Mouse (Mus musculus): ENCODE results near the gene Gm8947. TPM values are rescaled to one million over a fixed set of nuclear protein-coding genes. Genes with fewer than 3 reads are reported as not detected.

Gm8947 gene
- total and polyA plus RNA-seq, 2 experiments from 2014 or later: not detected

DNA sequence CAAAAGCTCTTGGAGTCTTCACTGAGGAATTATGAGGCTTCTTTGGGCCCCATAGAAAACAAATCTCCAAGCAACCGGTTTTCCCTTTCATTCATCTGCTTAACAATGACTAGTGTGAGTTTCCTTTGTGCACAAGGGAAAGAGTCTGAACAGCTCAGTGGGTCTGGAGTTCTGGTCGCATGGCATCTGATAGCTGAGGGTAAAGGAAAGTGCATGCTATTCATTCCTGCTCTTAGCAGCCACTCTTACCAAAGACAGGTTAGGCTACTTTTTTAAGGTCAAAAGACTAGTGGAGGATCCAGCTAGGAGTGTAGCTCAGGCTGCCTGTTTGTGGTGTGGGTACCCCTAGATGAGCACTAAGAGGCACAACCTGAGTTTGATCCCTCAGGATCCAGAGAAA, 43.4 kb downstream of the Gm8947 start:
- Histone ChIP-seq H3K9ac (replicated peaks; ENCODE audit: low read length) (no peak overlapping the region), H3K4me2 (ENCODE audit: low read depth, low read length) (no peak overlapping the region), H3K9me3 (ENCODE audit: low read length) (peaks cover 3% of the 10 kb centered on the region; the same call in 1 of the 2 replicates), H3K27me3 (ENCODE audit: insufficient read depth, low read length) (no peaks in the 10 kb centered on the region), H3K4me3 (ENCODE audit: low read length) (no peak overlapping the region), H3K4me1 (ENCODE audit: insufficient read depth, low read length) (no peaks in the 10 kb centered on the region), H3K36me3 (ENCODE audit: insufficient read depth, low read length) (no peaks in the 10 kb centered on the region), H3K27ac (no peak overlapping the region)
- ATAC-seq (no peak), DNase-seq (ENCODE audit: low spot score) (no peak)
- no peak for TF ChIP-seq CTCF (IDR thresholded peaks at IDR 0.05; ENCODE audit: low read depth)
- WGBS: 18% methylated on average over 2 of the region's 2 CpGs

DNA sequence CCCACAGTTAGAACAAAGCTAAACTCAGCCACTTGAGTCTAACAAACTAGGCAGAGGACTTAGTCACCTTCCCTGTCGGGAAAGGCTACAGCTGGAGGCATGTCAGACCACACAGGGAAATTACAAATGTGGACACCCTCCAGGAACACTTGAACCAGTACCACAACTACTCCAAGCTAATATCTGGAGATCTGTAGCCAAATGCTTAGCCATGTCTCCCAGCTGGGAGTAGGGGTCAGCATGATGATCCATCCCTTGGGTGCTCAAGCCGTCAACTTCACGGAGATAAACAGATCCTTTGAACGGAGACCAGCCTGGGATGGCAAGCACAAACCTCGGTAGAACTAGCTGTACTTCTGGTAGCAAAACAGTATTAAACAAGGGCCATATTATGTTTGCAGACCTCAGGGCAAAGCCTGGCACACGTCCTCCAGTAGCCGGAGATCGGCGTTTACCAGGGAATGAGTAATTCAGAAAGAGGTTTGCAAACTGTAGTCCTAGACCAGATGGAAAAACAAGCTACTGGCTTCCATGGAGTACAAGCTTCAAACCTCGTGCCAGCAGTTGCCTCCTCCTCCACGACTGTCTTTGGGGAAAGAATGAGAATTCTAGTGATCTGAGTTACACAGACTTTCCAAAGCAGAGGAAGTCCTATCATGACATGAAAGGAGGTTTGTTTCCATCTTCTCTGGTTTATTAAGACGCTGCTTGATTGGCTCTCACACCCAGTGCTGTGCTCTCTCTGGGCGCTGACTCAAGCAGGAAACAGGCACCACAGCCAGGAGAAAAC, 44.2 kb downstream of the Gm8947 start:
- Histone ChIP-seq H3K27ac (no peak overlapping the region), H3K4me1 (ENCODE audit: insufficient read depth, low read length) (no peaks in the 10 kb centered on the region), H3K27me3 (ENCODE audit: insufficient read depth, low read length) (no peaks in the 10 kb centered on the region), H3K4me2 (ENCODE audit: low read depth, low read length) (no peak overlapping the region), H3K9me3 (ENCODE audit: low read length) (peaks cover 3% of the 10 kb centered on the region; the same call in 1 of the 2 replicates), H3K36me3 (ENCODE audit: insufficient read depth, low read length) (no peaks in the 10 kb centered on the region), H3K4me3 (ENCODE audit: low read length) (no peak overlapping the region), H3K9ac (replicated peaks; ENCODE audit: low read length) (no peak overlapping the region)
- no peak for TF ChIP-seq CTCF (IDR thresholded peaks at IDR 0.05; ENCODE audit: low read depth)
- peak; percentile 5 for DNase-seq (ENCODE audit: low spot score)
- 0 out of 2 replicates have a peak, but pooled peaks have one; percentile 27 for ATAC-seq
- WGBS: 68% methylated on average over 13 of the region's 13 CpGs

DNA sequence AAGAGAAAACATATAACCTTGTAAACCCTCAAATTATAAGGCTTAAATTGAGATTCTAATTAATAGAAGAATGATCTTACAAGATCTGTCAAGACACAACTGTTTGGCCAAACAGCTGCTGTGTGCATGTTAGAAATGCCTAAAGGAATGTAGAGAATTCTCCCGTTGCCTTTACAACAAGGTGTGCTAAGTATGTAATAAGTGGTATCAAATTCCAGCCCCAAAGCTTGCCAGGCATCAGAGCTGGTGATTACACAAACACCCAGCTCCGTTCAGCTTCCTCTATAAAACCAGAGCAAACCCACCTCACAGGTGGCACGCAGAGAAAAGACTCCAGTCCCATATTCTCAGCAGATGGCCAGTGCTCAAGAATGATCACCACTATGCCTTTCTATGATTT, 45.6 kb downstream of the Gm8947 start:
- no peak for TF ChIP-seq CTCF (IDR thresholded peaks at IDR 0.05; ENCODE audit: low read depth)
- H3K4me1 ChIP-seq (ENCODE audit: insufficient read depth, low read length): no peaks in the 10 kb centered on the region
- H3K4me3 ChIP-seq (ENCODE audit: low read length): no peak overlapping the region
- H3K27me3 ChIP-seq (ENCODE audit: insufficient read depth, low read length): no peaks in the 10 kb centered on the region
- H3K27ac ChIP-seq: no peak overlapping the region
- no peak overlapping the region for H3K4me2 ChIP-seq (ENCODE audit: low read depth, low read length)
- ATAC-seq (no peak), DNase-seq (ENCODE audit: low spot score) (no peak)
- H3K36me3 ChIP-seq (ENCODE audit: insufficient read depth, low read length): no peaks in the 10 kb centered on the region
- peaks cover 3% of the 10 kb centered on the region; the same call in 1 of the 2 replicates for H3K9me3 ChIP-seq (ENCODE audit: low read length)
- H3K9ac ChIP-seq (replicated peaks; ENCODE audit: low read length): no peak overlapping the region
- 84% methylated on average over 3 of the region's 3 CpGs for WGBS

DNA sequence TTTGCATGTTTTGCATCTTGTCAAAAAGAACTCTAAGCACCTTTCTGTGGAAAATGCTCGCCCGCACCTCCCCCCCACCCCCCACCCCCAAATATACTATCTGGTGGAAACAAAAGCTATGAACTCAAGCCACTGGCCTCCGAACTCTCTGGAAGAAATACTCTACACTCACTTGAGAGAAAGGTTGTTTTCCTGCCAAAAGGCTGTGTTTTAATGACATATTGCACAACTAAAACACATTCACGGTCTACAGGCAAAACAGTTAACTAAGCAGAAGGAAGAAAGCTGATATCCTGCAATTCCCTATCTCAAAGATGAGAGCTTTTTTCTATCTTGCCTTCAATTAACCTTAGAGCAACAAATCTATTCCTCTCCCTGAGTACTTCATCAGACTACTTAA, 51.2 kb downstream of the Gm8947 start:
- ATAC-seq (no peak), DNase-seq (ENCODE audit: low spot score) (no peak)
- H3K4me1 ChIP-seq (ENCODE audit: insufficient read depth, low read length): no peaks in the 10 kb centered on the region
- H3K4me3 ChIP-seq (ENCODE audit: low read length): no peak overlapping the region
- H3K36me3 ChIP-seq (ENCODE audit: insufficient read depth, low read length): no peaks in the 10 kb centered on the region
- H3K9me3 ChIP-seq (ENCODE audit: low read length): peaks cover 3% of the 10 kb centered on the region; the same call in 1 of the 2 replicates
- no peak overlapping the region for H3K27ac ChIP-seq
- H3K4me2 ChIP-seq (ENCODE audit: low read depth, low read length): no peak overlapping the region
- no peaks in the 10 kb centered on the region for H3K27me3 ChIP-seq (ENCODE audit: insufficient read depth, low read length)
- no peak overlapping the region for H3K9ac ChIP-seq (replicated peaks; ENCODE audit: low read length)
- TF ChIP-seq CTCF (IDR thresholded peaks at IDR 0.05; ENCODE audit: low read depth): no peak
- WGBS: 90% methylated on average over 4 of the region's 4 CpGs

Other genes with a start within 250 kb of the Gm8947 start
- gene Hmcn1, start 198.9 kb upstream of the Gm8947 start, total RNA-seq (2014; rRNA removed): 2.7 and 6.3 TPM in 2 replicates
- gene Hmcn1, start 198.9 kb upstream of the Gm8947 start, polyA plus RNA-seq (2015; fragmentation: Nextera tagmentation; extraction: Ambion mirVana): 0.80 and 1.2 TPM in 2 replicates
- not detected in 2 replicates for gene Gm47985, start 9.8 kb upstream of the Gm8947 start, total RNA-seq (2014; rRNA removed)
- not detected in 2 replicates for gene Gm47985, start 9.8 kb upstream of the Gm8947 start, polyA plus RNA-seq (2015; fragmentation: Nextera tagmentation; extraction: Ambion mirVana)
- gene Gm47995, start 6.1 kb downstream of the Gm8947 start, total RNA-seq (2014; rRNA removed): not detected in 2 replicates
- gene Gm47995, start 6.1 kb downstream of the Gm8947 start, polyA plus RNA-seq (2015; fragmentation: Nextera tagmentation; extraction: Ambion mirVana): not detected in 2 replicates
- gene 3110040M04Rik, start 11.7 kb downstream of the Gm8947 start, total RNA-seq (2014; rRNA removed): not detected in 2 replicates
- not detected in 2 replicates for gene 3110040M04Rik, start 11.7 kb downstream of the Gm8947 start, polyA plus RNA-seq (2015; fragmentation: Nextera tagmentation; extraction: Ambion mirVana)
- not detected in 2 replicates for gene Gm47996, start 17.8 kb downstream of the Gm8947 start, total RNA-seq (2014; rRNA removed)
- not detected in 2 replicates for gene Gm47996, start 17.8 kb downstream of the Gm8947 start, polyA plus RNA-seq (2015; fragmentation: Nextera tagmentation; extraction: Ambion mirVana)
- 121 and 129 TPM in 2 replicates for gene Ivns1abp, start 152.1 kb downstream of the Gm8947 start, total RNA-seq (2014; rRNA removed)
- gene Ivns1abp, start 152.1 kb downstream of the Gm8947 start, polyA plus RNA-seq (2015; fragmentation: Nextera tagmentation; extraction: Ambion mirVana): 140 and 143 TPM in 2 replicates
- gene Swt1, start 236.1 kb downstream of the Gm8947 start, total RNA-seq (2014; rRNA removed): 6.7 and 7.7 TPM in 2 replicates
- 11.7 and 17.1 TPM in 2 replicates for gene Swt1, start 236.1 kb downstream of the Gm8947 start, polyA plus RNA-seq (2015; fragmentation: Nextera tagmentation; extraction: Ambion mirVana)
- gene Trmt1l, start 236.2 kb downstream of the Gm8947 start, total RNA-seq (2014; rRNA removed): 13.2 and 17.6 TPM in 2 replicates
- 16.2 and 18.5 TPM in 2 replicates for gene Trmt1l, start 236.2 kb downstream of the Gm8947 start, polyA plus RNA-seq (2015; fragmentation: Nextera tagmentation; extraction: Ambion mirVana)

All from hindbrain, postnatal 0 days (tissue).